Mouse (Mus musculus) ovary, postnatal 10 days (tissue): ENCODE results near the gene Cd93.
A peak's percentile ranks its signal among the peaks of the same experiment; 100 is the strongest.

Source experiments
- DNase-seq: peaks from one replicate; pipeline ENCODE4 v3.0.0; 2022; ENCODE audit warnings: low spot score

Cd93 gene

DNA sequence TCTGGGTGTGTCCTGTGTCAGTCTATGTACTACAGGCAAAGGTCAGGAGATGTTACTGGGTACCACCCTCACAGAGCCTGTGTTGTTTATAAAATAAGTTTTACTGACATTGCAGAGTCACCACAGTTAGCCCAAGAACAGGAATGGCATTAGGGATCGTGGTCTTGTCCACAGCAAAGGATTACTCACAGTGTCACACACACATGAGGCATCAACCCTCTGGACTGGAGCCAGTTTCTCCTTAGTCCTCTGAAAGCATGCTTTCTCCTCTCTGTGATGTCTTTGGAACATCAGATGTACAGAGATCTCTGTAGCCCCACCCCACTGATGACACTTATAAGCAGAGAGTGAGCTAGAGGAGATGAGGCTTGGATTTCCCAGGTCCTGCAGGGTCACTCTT, 41.1 kb downstream of the Cd93 start:
- no peak for DNase-seq

DNA sequence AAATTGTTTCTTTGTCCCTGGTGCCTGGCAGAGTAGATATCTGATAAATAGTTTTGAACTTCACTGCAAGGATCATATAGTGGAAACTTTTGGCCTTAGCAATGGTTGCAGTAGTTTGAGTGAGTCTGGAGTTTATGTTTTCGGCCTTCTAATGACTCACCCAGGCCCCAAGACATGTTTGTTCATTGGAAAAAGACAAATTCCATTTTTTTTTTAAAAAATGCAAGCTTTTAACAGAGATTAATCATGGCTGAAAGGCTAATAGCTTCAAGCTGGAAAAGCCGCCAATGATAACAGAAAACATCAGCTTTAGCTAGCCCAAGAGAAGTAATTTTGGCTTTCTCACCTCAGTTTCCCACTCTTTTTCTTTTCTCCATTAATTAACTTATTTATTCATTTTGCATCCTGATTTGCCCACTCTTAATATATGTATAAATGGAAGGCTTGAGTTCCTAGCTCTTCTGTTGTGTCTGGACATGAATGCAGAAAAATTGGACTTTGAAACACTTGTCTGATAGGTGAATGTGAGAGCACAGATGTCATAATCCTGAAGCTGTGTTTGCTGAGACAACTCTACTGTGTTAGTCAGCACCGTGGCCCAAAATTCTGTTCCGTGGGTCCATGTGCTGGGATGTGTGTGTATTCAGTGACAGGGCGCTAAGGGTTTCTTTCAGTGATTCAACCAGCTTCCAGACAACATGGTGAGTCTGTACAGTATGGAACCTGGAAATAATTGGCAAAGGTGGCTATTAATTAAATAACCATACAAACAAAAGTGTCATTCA, 44.3 kb downstream of the Cd93 start:
- no peak for DNase-seq

DNA sequence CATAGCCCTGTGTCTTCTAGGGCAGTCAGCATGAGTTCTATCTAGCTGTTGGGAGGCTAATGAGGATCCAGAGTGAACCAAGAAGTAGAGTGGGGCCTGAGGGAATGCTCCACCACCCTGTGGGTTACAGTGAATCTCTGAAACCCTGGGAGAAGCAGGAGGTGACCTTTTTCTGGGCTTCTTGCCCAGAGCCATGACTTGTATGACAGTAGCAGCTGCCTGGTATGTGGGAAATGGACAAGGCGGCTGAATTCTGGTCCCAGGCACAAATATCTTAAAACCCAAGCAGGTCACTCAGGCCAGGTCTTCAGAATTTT, 45.6 kb downstream of the Cd93 start:
- no peak for DNase-seq

DNA sequence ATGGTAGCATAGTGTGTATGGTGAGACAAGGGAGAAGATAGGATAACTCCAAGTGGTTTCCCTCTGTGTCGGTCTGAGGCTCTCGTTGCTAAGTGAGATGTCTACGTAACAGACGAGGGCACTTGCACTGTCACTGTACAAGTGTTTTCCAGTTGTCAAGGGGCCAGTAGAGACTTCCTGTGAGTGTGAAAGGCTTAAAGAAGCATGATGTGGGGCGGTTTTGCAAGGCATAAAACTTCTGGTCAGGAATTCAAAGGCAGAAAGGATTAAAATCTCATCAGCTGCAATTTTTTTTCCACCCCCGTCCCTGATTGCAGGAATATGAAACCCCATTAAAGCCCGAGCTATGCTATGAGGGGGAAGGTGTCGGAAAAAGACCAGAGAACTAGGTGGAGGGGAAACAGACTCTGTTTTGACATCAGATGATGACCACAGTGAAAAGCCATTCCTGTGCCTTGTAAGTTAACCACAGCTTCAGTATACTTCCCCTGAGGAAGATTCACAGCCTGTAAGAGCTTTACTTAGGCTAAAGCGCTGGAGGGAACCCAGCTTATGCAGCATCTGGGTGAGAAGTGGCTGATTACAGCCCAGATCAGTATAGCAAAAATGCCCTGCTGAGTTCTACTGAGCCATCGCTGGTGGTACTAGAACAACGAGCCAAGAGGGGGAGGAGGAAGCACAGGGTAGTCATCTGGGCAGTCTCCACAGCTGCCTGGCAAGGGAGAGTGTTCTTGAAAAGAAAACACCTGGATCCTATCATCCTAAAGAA, 46.2 kb downstream of the Cd93 start:
- DNase-seq: no peak

DNA sequence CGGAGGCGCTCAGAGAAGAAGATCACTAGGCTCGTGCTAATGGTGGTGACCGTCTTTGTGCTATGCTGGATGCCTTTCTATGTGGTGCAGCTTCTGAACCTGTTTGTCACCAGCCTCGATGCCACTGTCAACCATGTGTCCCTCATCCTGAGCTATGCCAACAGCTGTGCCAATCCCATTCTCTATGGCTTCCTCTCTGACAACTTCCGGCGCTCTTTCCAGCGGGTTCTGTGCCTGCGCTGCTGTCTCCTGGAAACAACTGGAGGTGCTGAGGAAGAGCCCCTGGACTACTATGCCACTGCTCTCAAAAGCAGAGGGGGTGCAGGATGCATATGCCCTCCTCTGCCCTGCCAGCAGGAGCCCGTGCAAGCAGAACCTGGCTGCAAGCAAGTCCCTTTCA, 47.2 kb downstream of the Cd93 start:
- no peak for DNase-seq

DNA sequence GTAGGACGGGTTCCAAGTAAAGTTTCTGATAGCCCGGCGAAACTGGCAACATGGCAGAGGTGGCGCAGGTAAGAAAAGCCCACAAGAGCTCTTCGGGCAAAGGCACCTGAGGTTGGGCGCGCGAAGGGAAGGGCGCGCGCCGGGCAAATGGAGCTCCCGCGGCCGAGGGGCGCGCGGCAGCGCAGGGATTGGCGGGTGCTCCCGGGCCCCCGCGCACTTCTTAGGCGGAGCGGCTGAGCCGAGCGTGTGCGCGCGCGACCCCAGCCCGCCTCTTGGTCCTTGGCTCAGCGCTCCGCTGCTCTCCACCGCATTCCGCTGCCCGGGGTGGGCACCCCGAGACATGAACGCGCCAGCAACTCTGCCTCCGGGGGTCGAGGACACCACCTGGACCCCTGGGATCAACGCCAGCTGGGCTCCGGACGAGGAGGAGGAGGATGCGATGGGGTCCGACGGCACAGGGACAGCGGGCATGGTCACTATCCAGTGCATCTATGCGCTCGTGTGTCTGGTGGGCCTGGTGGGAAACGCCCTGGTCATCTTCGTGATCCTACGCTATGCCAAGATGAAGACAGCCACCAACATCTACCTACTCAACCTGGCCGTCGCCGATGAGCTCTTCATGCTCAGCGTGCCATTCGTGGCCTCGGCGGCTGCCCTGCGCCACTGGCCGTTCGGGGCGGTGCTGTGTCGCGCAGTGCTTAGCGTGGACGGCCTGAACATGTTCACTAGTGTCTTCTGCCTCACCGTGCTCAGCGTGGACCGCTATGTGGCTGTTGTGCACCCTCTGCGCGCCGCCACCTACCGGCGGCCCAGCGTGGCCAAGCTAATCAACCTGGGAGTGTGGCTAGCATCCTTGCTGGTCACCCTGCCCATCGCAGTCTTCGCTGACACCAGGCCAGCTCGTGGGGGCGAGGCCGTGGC, 48.0 kb downstream of the Cd93 start, which contains the start of gene Sstr4:
Sstr4 (plus strand) TSS at position 214 of the 921 bp plus-strand sequence.
- peak; percentile 14 for DNase-seq

- no peak for DNase-seq
Observed at GRCm38 (mm10) chr2:148393846-148394245, 49.5 kb downstream of the Cd93 start.

DNA sequence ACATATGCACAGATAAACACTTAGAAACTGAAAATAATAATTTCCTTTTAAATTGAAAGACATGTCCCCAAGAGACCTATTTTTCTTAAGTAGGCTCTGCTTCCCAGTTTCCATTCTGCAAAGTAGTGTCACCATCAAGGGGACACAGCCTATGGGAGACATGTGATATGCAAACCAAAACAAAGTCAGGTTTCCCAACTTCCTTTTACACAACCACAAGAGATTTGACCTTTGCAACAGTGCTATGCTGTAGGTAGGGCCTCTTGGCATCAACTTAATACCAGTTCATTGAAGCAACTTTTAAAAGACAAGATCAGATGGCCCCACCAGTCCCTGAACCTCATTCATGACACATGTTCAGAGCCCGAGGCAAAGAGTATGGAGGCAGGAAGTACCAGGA, 50.2 kb downstream of the Cd93 start:
- no peak for DNase-seq

- no peak for DNase-seq
Observed at GRCm38 (mm10) chr2:148387652-148388581, 55.4 kb downstream of the Cd93 start.

GRCm38 (mm10) chr2:148386927-148387326, 56.4 kb downstream of the Cd93 start:
- DNase-seq: no peak
